Mouse (Mus musculus) CH12.LX (cell line): ENCODE measurements at regions not wholly inside any gene's neighbourhood (a gene's known extent, or its start where the extent isn't known, plus 50 kb on each side); places are given as distances from the start of the nearest gene placed in this dataset.

ENCODE experiments used
- DNase-seq: peaks from one replicate; pipeline ENCODE4 v3.0.0-alpha.2; 2013; ENCODE audit errors: extremely low read depth
- H3K27ac ChIP-seq: 2 replicates; pipeline ENCODE4 v1.5.1; 2012; ENCODE audit warnings: low read depth, mild to moderate bottlenecking, control low read depth, moderate library complexity; ENCODE audit not compliant: insufficient read depth
- H3K27me3 ChIP-seq: replicated peaks from 2 replicates; pipeline ENCODE3; 2012; ENCODE audit warnings: inconsistent platforms
- H3K36me3 ChIP-seq, 2 experiments: replicated peaks in 1 of 2; 2 replicates each; pipeline versions ENCODE3 to v1.6.1; 2012; ENCODE audit warnings: inconsistent platforms in 1 of 2, low read length in 1 of 2, mild to moderate bottlenecking in 1 of 2, mixed read lengths in 1 of 2, moderate library complexity in 1 of 2; ENCODE audit not compliant: control insufficient read depth in 1 of 2, insufficient read depth in 1 of 2
- H3K4me1 ChIP-seq, 2 experiments: 2 replicates each; pipeline ENCODE4 v1.6.1; 2012; ENCODE audit warnings: inconsistent platforms in 1 of 2, moderate library complexity in 1 of 2; ENCODE audit not compliant: insufficient read depth in 2 of 2, control insufficient read depth in 1 of 2
- H3K4me2 ChIP-seq: 2 replicates; pipeline ENCODE4 v1.6.1; 2012; ENCODE audit warnings: low read depth, mild to moderate bottlenecking, control low read depth; ENCODE audit not compliant: poor library complexity, insufficient read depth, severe bottlenecking
- H3K4me3 ChIP-seq, 3 experiments: fragments of 150-350 bp in 1 of 3; sonication (generic) in 1 of 3; replicated peaks in 1 of 3; 2 replicates each; pipeline versions ENCODE3 to v1.5.1; 2011 to 2012; ENCODE audit warnings: low read depth in 2 of 3, low read length in 2 of 3, mild to moderate bottlenecking in 2 of 3, moderate library complexity in 2 of 3, control low read depth in 1 of 3, improper control_type of control experiment in 1 of 3, inconsistent platforms in 1 of 3, mixed read lengths in 1 of 3; ENCODE audit not compliant: poor library complexity in 1 of 3
- H3K79me2 ChIP-seq: replicated peaks from 2 replicates; pipeline ENCODE4 v1.6.1; 2012; ENCODE audit warnings: mild to moderate bottlenecking, moderate library complexity; ENCODE audit not compliant: control insufficient read depth, poor library complexity, insufficient read depth, severe bottlenecking; ENCODE audit errors: extremely low read depth
- H3K9ac ChIP-seq: 2 replicates; pipeline ENCODE4 v1.6.1; 2012; ENCODE audit warnings: low read depth, mild to moderate bottlenecking, control low read depth, moderate library complexity; ENCODE audit not compliant: insufficient read depth
- H3K9me3 ChIP-seq: replicated peaks from 2 replicates; pipeline ENCODE3; 2012; ENCODE audit warnings: low read length, inconsistent platforms, mixed read lengths
- CHD2 ChIP-seq: IDR thresholded peaks from 2 replicates; pipeline ENCODE4 v1.6.1; 2011; ENCODE audit warnings: low read length, improper control_type of control experiment
- CTCF ChIP-seq, 2 experiments: IDR thresholded peaks in 1 of 2; conservative IDR thresholded peaks in 1 of 2; 2 replicates each; pipeline ENCODE4 v1.5.1; 2011 to 2012; ENCODE audit warnings: low read depth in 2 of 2, low read length in 2 of 2, improper control_type of control experiment in 1 of 2, inconsistent platforms in 1 of 2, mild to moderate bottlenecking in 1 of 2, moderate library complexity in 1 of 2
- E2F4 ChIP-seq: IDR thresholded peaks from 2 replicates; pipeline ENCODE4 v1.6.1; 2011; ENCODE audit warnings: low read depth, low read length, improper control_type of control experiment; ENCODE audit not compliant: insufficient replicate concordance
- ELF1 ChIP-seq: IDR thresholded peaks from 2 replicates; pipeline ENCODE4 v1.6.1; 2014; ENCODE audit warnings: low read depth, mild to moderate bottlenecking, inconsistent platforms, low read length, improper control_type of control experiment
- ETS1 ChIP-seq: conservative IDR thresholded peaks from 2 replicates; pipeline ENCODE4 v1.6.1; 2012; ENCODE audit warnings: low read depth, mild to moderate bottlenecking, inconsistent platforms, low read length, improper control_type of control experiment, moderate library complexity
- HCFC1 ChIP-seq: IDR thresholded peaks from 2 replicates; pipeline ENCODE4 v1.6.1; 2012; ENCODE audit warnings: low read depth, mild to moderate bottlenecking, inconsistent platforms, low read length, improper control_type of control experiment
- MAFK ChIP-seq: IDR thresholded peaks from 2 replicates; pipeline ENCODE4 v1.6.1; 2011; ENCODE audit warnings: low read length, improper control_type of control experiment; ENCODE audit not compliant: insufficient replicate concordance
- MEF2A ChIP-seq: IDR thresholded peaks from 2 replicates; pipeline ENCODE4 v1.6.1; 2014; ENCODE audit warnings: low read depth, mild to moderate bottlenecking, inconsistent platforms, low read length, improper control_type of control experiment, borderline replicate concordance
- PAX5 ChIP-seq: IDR thresholded peaks from 2 replicates; pipeline ENCODE4 v1.6.1; 2012; ENCODE audit warnings: low read length, inconsistent platforms, mixed read lengths
- POLR2AphosphoS2 ChIP-seq: IDR thresholded peaks from 2 replicates; pipeline ENCODE4 v1.6.1; 2011; ENCODE audit warnings: low read depth, low read length, improper control_type of control experiment
- RAD21 ChIP-seq: IDR thresholded peaks from 2 replicates; pipeline ENCODE4 v1.6.1; 2011; ENCODE audit warnings: low read depth, mild to moderate bottlenecking, low read length, improper control_type of control experiment, moderate library complexity
- TBP ChIP-seq: conservative IDR thresholded peaks from 2 replicates; pipeline ENCODE4 v1.6.1; 2011; ENCODE audit warnings: low read depth, low read length, improper control_type of control experiment
- USF1 ChIP-seq: IDR thresholded peaks from 2 replicates; pipeline ENCODE4 v1.6.1; 2014; ENCODE audit warnings: low read depth, mild to moderate bottlenecking, inconsistent platforms, low read length, improper control_type of control experiment
- USF2 ChIP-seq: conservative IDR thresholded peaks from 2 replicates; pipeline ENCODE4 v1.6.1; 2011; ENCODE audit warnings: low read depth, low read length, improper control_type of control experiment
- ZMIZ1 ChIP-seq: IDR thresholded peaks from 2 replicates; pipeline ENCODE4 v1.6.1; 2012; ENCODE audit warnings: low read depth, mild to moderate bottlenecking, inconsistent platforms, low read length, improper control_type of control experiment
- ZNF384 ChIP-seq: IDR thresholded peaks from 2 replicates; pipeline ENCODE4 v1.6.1; 2012; ENCODE audit warnings: low read depth, low read length, improper control_type of control experiment, inconsistent platforms
- dilution Hi-C: fragments of 300-500 bp; cut with MboI; formaldehyde crosslinking; loops from 2 replicates; pipeline ENCODE4 v1.14.3; 2020; ENCODE audit warnings: low sequenced_read_pairs; ENCODE audit not compliant: extremely low pct_unique_long_range_greater_than_20kb, extremely low pct_ligation_motif_present
- in situ Hi-C: fragments of 300-500 bp; cut with MboI; formaldehyde crosslinking; loops from 3 replicates; pipeline ENCODE4 v1.14.3; 2019; ENCODE audit warnings: low sequenced_read_pairs, low pct_ligation_motif_present, low pct_unique_long_range_greater_than_20kb, mixed read lengths

- no peak for DNase-seq
- no peak overlapping the region for H3K4me2 ChIP-seq
- H3K4me1 ChIP-seq = no peaks in the 10 kb centered on the region
- no peak overlapping the region for H3K9ac ChIP-seq
- no peaks in the 10 kb centered on the region for H3K27me3 ChIP-seq
- no peak for TF ChIP-seq ZMIZ1
- no peak for TF ChIP-seq USF1
- TF ChIP-seq POLR2AphosphoS2 = no peak
- TF ChIP-seq MAFK = no peak
- no peak for TF ChIP-seq E2F4
- H3K36me3 ChIP-seq = no peaks in the 10 kb centered on the region
- in situ Hi-C loops = no loop called here
- dilution Hi-C loops = no loop called here
- no peaks in the 10 kb centered on the region for H3K9me3 ChIP-seq
- no peak overlapping the region for H3K27ac ChIP-seq
- no peaks in the 10 kb centered on the region for H3K79me2 ChIP-seq
- H3K4me3 ChIP-seq = no peak overlapping the region
Measured at GRCm38 (mm10) chr7:72866966-72867754, 508.1 kb upstream of the Rgma start.

GRCm38 (mm10) chr7:72869068-72869467 is 506.2 kb upstream of the Rgma start:
- Histone ChIP-seq H3K4me1 (no peaks in the 10 kb centered on the region), H3K27ac (no peak overlapping the region), H3K36me3 (no peaks in the 10 kb centered on the region), H3K9ac (no peak overlapping the region), H3K27me3 (no peaks in the 10 kb centered on the region), H3K4me3 (no peak overlapping the region), H3K79me2 (no peaks in the 10 kb centered on the region), H3K9me3 (no peaks in the 10 kb centered on the region), H3K4me2 (no peak overlapping the region)
- no peak for TF ChIP-seq CTCF (conservative IDR thresholded peaks at IDR 0.05 in 1 of 2, IDR thresholded peaks at IDR 0.05 in 1 of 2; ENCODE audit: low read depth in 2 of 2, low read length in 2 of 2)
- no peak for TF ChIP-seq ELF1
- TF ChIP-seq TBP = no peak
- no peak for TF ChIP-seq CHD2
- no peak for TF ChIP-seq MEF2A
- no peak for TF ChIP-seq RAD21
- no peak for TF ChIP-seq ETS1
- no peak for TF ChIP-seq USF1
- no peak for TF ChIP-seq USF2
- TF ChIP-seq HCFC1 = no peak
- TF ChIP-seq ZMIZ1 = no peak
- TF ChIP-seq ZNF384 = no peak
- no peak for TF ChIP-seq PAX5
- in situ Hi-C loops = no loop called here
- no peak for DNase-seq
- dilution Hi-C loops = no loop called here
